Mouse (Mus musculus) lung, postnatal 36 days (tissue): ENCODE measurements at regions not wholly inside any gene's neighbourhood (a gene's known extent, or its start where the extent isn't known, plus 50 kb on each side); places are given as distances from the start of the nearest gene placed in this dataset.

Experiments
- DNase-seq: peaks from one replicate; pipeline ENCODE4 v3.0.0; 2022; ENCODE audit warnings: mixed read lengths

DNA sequence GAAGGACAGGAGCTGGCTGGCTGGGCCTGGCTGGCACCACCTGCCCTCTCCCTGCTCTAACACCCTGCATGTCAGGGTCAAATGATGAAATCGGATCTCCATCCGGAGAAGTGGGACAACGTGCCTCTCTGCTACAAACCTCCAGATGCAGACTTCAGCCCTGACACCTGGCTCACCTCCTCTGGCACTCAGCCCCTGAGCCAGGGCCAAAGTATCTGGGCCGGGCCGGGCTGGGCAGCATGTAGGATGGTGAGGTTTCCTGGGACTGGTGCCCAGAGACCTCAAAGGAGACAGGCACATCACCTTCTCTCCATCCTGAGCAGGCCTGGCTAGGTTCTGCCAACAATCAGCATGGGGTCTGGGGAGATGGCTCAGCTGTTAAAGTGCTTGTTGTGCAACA is 113.5 kb downstream of the Tfcp2l1 start:
- no peak for DNase-seq

DNA sequence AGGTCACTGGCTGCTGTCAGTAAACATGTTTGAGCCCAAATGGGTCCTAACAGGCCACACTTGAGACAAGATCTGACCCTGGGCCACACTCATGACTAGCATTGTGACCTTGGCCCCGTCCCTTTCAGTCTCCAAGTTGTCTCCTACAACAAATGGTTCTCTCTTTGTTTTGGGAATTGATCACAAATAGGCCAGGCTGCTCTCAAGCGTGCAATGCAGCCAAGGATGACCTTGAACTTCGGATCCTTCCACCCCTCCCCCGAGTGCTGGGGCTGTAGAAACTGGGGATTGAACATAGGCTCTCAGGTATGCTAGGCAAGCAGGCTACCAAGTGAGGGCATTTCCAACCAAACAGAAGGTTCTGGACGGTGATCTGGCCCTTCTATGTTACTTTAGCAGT is 120.5 kb downstream of the Tfcp2l1 start:
- no peak for DNase-seq

DNA sequence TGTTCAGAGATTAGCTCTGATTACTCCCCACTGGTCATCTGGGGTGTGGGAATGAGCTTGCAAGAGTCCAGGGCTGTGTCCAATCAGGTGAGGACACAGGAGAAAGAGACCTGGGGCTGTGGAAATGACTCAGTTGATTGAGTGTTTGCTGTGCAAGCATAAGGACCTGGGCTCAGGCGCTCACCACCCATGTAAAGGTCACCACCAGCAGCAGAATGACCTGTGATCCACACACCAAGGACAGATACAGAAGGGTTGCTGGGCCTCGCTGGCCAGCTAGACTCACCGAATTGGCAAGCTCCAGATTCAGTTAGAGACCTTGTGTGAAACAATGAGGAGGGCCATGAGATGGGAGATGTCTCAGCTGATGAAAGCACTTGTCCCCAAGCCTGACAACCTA is 125.1 kb downstream of the Tfcp2l1 start:
- DNase-seq: no peak

DNA sequence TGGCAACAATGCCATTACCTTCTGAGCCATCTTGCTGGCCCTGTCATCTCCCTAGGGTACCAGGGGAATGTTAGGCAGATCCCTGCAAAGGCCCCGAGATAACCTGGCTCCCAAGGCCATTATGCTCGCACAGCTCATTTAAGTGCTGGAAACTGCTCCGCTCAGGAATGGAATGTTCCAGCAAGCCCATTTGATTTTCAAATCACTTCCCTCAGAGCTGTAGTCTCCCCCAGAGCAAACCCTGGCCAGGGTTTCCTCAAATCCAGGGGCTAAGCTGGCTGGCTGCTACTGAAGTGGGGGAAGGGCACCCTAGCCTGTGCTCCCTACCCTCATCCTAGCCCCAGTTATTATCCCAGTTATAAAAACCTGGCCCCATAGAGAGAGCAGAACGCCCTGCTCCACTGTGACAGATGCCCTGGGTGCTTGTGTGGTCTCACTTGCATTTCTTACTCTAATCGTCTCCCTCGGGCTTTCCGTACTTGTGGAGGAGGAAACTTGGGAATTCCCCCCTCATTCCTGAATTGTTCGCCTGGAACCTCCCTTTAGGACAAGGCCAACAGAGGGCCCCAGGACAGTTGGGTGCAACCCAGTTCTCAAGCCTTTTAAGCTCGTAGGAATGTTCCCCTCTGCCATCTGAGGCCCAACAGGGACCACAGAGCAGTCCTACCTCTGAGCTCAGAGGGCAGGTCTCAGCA is 128.6 kb downstream of the Tfcp2l1 start:
- no peak for DNase-seq

DNA sequence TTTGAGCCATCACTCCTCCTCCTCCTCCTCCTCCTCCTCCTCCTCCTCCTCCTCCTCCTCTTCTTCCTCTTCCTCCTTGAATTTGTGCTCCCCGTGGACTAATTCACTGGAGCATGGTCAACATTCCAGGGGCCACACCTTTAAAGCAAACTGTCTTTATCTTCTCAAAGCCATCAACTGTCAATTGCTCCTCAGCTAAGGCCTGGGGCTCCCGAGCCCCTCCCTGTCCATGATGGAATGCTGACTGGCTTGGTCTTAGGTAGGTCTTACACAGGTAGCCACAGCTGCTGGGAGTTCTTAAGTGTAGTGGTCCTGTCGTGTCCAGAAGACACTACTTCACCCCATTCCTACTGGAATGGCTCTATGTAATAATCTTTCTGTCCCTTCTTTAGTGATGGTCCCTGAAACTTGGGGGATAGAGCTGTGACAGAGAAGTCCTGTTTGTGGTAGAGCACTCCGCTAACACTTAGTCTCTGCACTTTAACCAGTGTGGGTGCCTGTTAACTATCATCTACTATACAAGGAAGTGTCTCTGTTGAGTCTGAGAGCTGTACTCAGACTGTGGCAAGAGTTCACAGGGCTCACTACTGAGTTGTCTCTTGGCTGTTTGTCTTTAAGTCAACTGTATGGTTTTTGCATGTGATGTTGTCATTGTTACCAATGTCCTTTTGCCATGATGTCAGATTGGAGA is 129.7 kb downstream of the Tfcp2l1 start:
- no peak for DNase-seq

DNA sequence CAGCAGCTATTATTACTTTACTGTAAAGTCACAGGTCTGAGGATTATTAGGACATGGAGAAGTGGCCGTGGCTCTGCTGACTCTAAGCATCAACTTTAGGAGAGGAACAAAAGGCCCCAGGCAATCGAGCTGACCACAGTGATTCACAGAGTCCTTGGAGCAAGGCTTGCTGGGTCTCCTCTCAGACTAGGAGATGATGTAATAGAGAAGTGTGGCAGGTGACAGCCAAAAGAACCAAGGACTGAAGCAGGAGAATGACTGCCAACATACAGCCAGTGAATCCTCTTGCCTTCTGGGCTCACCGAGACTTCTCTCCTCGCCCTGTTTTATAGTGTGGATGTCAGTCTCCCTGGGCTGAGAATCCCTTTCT is 130.3 kb downstream of the Tfcp2l1 start:
- DNase-seq: no peak

DNA sequence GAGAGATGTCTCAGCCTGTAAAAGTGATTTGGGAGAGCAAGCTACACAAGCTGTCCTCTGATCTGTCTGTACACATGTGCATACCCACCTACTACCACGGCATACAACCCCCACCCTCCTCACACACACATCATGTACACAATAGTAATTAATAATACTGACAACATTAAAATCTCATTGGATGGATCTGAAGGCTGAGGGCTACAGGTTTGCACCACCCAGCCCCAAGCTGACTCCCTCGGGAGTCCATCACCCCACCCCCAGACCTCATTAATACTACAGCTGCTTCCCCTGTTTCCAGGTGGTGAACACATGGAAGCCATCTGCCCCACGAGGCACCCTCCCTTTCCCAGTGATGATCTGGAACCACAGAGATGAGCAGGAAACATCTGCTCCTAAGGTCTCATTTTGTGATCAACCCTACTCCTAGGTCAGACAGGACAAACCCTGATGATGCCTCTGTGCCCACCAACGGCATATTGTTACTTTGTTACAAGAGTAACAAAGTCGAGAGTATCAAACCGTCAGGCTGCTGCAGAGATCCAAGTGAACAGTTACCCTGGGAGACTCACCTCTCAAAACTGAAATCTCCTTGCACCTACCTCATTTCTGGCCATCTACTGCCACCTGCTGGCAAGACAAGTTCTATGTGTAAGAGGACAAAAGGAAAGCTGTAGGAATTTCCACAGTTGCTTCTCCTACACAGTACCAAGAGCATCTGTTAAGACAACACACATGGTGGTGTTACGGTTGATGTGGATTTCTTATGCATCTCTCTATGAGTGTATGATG is 131.6 kb downstream of the Tfcp2l1 start:
- DNase-seq: peak; percentile 89

DNA sequence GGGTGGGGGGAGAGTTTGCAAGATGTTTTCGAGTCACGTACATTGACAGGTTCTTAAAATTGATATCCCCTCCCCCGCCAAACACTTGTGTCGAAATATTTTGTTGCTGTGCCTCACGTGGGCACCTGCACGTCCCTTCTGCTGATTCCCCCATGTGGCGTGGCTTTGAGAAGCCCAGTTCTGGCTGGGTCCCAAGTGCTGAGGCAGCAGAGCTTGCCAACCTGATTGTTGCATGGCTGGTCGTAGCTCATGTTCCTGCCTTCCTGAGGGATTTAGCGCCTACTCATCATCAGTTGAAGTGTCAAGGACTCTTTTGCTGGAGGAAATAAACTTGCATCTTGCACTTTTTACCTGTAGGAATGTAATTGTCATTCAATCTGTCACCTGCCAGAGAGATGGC is 137.8 kb downstream of the Tfcp2l1 start:
- DNase-seq: no peak

DNA sequence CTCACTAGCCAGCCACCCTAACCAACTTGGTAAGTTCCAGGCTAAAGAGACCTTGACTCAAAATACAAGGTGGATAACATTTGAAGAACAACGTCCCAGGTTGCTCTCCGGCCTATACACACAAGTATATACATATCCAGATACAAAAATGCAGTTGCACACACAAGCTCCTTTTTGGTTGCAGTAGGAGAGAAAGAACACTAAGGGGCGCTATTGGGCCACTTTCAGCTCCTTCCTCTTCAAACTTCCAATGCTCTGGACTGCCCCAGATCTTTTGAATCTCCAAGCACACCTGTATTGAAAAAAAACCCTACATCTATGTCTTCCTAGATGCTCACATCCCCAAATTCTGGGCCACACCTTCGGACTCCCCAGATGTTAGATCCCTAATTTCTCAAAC is 141.1 kb downstream of the Tfcp2l1 start:
- DNase-seq: peak; percentile 45

DNA sequence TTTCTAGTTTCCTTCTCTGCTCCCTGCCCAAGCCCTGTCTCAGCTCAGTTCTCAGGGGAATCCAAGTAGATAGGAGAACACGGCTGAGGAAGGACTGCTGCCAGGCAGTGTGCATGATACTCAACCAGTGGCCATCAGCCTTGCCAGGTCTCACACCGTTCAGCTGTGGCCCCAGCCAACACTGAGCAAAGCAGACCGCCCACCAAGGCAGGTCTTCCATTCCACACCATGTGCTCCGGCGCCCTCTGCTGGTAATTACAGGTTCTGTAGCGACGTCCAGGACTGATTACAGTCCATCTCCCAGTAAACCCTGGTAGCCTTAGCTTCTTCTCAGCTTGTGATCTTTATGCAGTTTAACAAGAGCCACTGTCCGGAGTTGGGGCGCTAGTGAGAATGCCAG is 144.5 kb downstream of the Tfcp2l1 start:
- peak; percentile 82 for DNase-seq

DNA sequence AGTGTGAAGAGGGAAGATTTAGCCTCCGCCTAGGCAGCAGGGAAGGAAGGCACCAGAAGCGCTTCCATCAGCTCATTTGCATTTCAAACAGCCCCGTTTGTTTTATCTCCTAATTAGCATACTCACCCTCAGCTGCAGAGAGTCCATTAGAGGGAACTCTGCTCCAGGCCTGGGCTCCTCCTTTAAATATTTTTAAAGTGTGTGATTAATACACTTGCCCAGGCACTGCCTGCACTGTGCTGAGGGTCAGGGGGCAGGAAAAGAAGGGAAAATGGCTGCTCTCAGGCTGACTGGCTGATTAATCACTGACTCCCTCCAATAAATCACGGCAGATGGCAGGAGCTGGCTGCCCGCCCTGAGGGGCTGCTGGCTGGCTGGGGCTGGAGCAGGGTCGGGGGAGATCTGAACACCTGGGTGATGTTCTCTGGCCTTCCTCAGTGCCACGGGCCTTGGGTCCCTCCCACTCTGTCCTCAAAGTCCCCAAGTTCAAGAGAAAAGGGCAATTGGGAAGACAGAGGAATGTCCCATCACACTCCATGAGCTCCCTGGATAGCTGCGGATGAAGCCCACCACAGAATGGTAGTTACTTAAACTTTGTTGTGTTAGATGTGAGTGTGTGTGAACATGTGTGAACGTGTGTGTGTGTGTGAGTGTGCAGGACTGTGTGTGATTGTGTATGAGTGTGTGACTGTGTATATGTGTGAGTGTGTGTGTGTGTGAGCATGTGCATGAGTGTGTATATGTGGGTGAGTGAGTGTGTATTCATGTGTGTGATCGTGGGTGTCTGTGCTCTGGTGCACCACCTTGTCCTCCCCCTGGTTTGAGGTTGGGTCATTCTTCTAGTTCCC is 149.1 kb downstream of the Tfcp2l1 start:
- DNase-seq: no peak
